Mouse (Mus musculus) myocyte (in vitro differentiated cells): Measurements from ENCODE around the gene Heatr4.

ENCODE experiments used
- CEBPB ChIP-seq: IDR thresholded peaks from 2 replicates; pipeline ENCODE4 v1.6.1; 2011; ENCODE audit warnings: mild to moderate bottlenecking, moderate library complexity; ENCODE audit not compliant: poor library complexity, insufficient read depth, severe bottlenecking
- E2F4 ChIP-seq: IDR thresholded peaks from one replicate; pipeline ENCODE4 v1.6.1; 2011; ENCODE audit warnings: mild to moderate bottlenecking, control low read depth, moderate library complexity; ENCODE audit not compliant: insufficient read depth
- MAX ChIP-seq: IDR thresholded peaks from one replicate; pipeline ENCODE4 v1.6.1; 2011; ENCODE audit warnings: low read depth, mild to moderate bottlenecking, control low read depth
- MYOD1 ChIP-seq, 3 experiments: IDR thresholded peaks; one replicate each; pipeline ENCODE4 v1.6.1; 2011; ENCODE audit warnings: control low read depth in 2 of 3, low read depth in 2 of 3, mild to moderate bottlenecking in 2 of 3, moderate library complexity in 1 of 3; ENCODE audit not compliant: insufficient read length in 2 of 3, control insufficient read depth in 1 of 3
- MYOG ChIP-seq, 3 experiments: IDR thresholded peaks; one replicate each; pipeline ENCODE4 v1.6.1; 2011; ENCODE audit warnings: control low read depth in 2 of 3, low read depth in 2 of 3, mild to moderate bottlenecking in 2 of 3; ENCODE audit not compliant: insufficient read length in 2 of 3, control insufficient read depth in 1 of 3, insufficient read depth in 1 of 3
- POLR2A ChIP-seq: IDR thresholded peaks from one replicate; pipeline ENCODE4 v1.6.1; 2011; ENCODE audit warnings: low read depth, mild to moderate bottlenecking, control low read depth, moderate library complexity; ENCODE audit not compliant: insufficient read length
- POLR2AphosphoS2 ChIP-seq: IDR thresholded peaks from one replicate; pipeline ENCODE4 v1.6.1; 2011; ENCODE audit warnings: low read depth, control low read depth; ENCODE audit not compliant: insufficient read length
- REST ChIP-seq: IDR thresholded peaks from one replicate; pipeline ENCODE4 v1.6.1; 2011; ENCODE audit warnings: mild to moderate bottlenecking, control low read depth, moderate library complexity; ENCODE audit not compliant: insufficient read depth, insufficient read length
- SRF ChIP-seq: IDR thresholded peaks from one replicate; pipeline ENCODE4 v1.6.1; 2011; ENCODE audit warnings: low read depth; ENCODE audit not compliant: control insufficient read depth, insufficient read length
- TCF12 ChIP-seq: IDR thresholded peaks from one replicate; pipeline ENCODE4 v1.6.1; 2011; ENCODE audit warnings: mild to moderate bottlenecking, control low read depth; ENCODE audit not compliant: poor library complexity, insufficient read depth, severe bottlenecking
- TCF3 ChIP-seq: IDR thresholded peaks from one replicate; pipeline ENCODE4 v1.6.1; 2011; ENCODE audit warnings: low read depth, control low read depth; ENCODE audit not compliant: insufficient read length
- USF1 ChIP-seq: IDR thresholded peaks from one replicate; pipeline ENCODE4 v1.6.1; 2011; ENCODE audit warnings: low read depth, mild to moderate bottlenecking, control low read depth, moderate library complexity

- no peak for TF ChIP-seq POLR2A
- no peak for TF ChIP-seq MYOG (IDR thresholded peaks at IDR 0.05; ENCODE audit: control insufficient read depth in 1 of 3, insufficient read depth in 1 of 3, insufficient read length in 2 of 3, low read depth in 2 of 3)
- TF ChIP-seq POLR2AphosphoS2: no peak
- TF ChIP-seq MYOD1 (IDR thresholded peaks at IDR 0.05; ENCODE audit: control insufficient read depth in 1 of 3, insufficient read length in 2 of 3, low read depth in 2 of 3): no peak
- no peak for TF ChIP-seq CEBPB
- TF ChIP-seq MAX: no peak
- no peak for TF ChIP-seq USF1
- TF ChIP-seq TCF12: no peak
- TF ChIP-seq REST: no peak
- no peak for TF ChIP-seq E2F4
- TF ChIP-seq SRF: no peak
- TF ChIP-seq TCF3: no peak
Measured at GRCm38 (mm10) chr12:83984752-83985151, at the start of gene Heatr4.
